In genomic region chr17:70256371-70256770, GRCm38 (mm10) we compare ENCODE assay signal across 14 mouse cellular contexts.
"Had no signal": no experiment of that assay in that cellular context is flagged by ENCODE, and none has a peak within 500 bp of the region (broad histone marks: within the 10 kb centered on the region; RNA-seq: fewer than 3 reads in every experiment).

No protein-coding gene starts in this region.

- H3K36me3 ChIP-seq: limb, embryonic 12.5 days; liver, embryonic 13.5 days; lung, embryonic 15.5 days; midbrain, embryonic 12.5 days; neural tube, embryonic 15.5 days had no signal

- DNase-seq: kidney, postnatal 10 days; kidney, postnatal 4 days; liver; liver, embryonic 13.5 days; liver, postnatal 0 days; lung, postnatal 14 days; right cerebral cortex, adult 18-20 months had no signal

- H3K27ac ChIP-seq: layer of hippocampus, adult 2 months; limb, embryonic 12.5 days; liver, embryonic 13.5 days; lung, embryonic 15.5 days; midbrain, embryonic 12.5 days; neural tube, embryonic 15.5 days; stomach, postnatal 0 days had no signal

- H3K4me2 ChIP-seq: limb, embryonic 12.5 days; liver, embryonic 13.5 days; lung, embryonic 15.5 days; midbrain, embryonic 12.5 days; neural tube, embryonic 15.5 days had no signal

- H3K4me3 ChIP-seq: layer of hippocampus, adult 2 months; limb, embryonic 12.5 days; liver, embryonic 13.5 days; lung, embryonic 15.5 days; midbrain, embryonic 12.5 days; myocyte; neural tube, embryonic 15.5 days had no signal

- H3K4me1 ChIP-seq: limb, embryonic 12.5 days; liver, embryonic 13.5 days; lung, embryonic 15.5 days; midbrain, embryonic 12.5 days; neural tube, embryonic 15.5 days had no signal

- H3K9ac ChIP-seq: limb, embryonic 12.5 days; liver, embryonic 13.5 days; liver, postnatal 0 days; lung, embryonic 15.5 days; midbrain, embryonic 12.5 days; neural tube, embryonic 15.5 days had no signal

- H3K9me3 ChIP-seq: limb, embryonic 12.5 days; liver, embryonic 13.5 days; lung, embryonic 15.5 days; midbrain, embryonic 12.5 days; neural tube, embryonic 15.5 days had no signal

- ATAC-seq: liver, postnatal 0 days had no signal

- H3K27me3 ChIP-seq: limb, embryonic 12.5 days; liver, embryonic 13.5 days; lung, embryonic 15.5 days; midbrain, embryonic 12.5 days; neural tube, embryonic 15.5 days had no signal
